Mouse (Mus musculus) spleen, postnatal 14 days (tissue): ENCODE results near the gene Nomo1.

Experiments
- DNase-seq, 2 experiments: peaks; one replicate each; pipeline ENCODE4 v3.0.0; 2021 to 2022; ENCODE audit warnings: low spot score in 2 of 2

The Nomo1 gene

DNA sequence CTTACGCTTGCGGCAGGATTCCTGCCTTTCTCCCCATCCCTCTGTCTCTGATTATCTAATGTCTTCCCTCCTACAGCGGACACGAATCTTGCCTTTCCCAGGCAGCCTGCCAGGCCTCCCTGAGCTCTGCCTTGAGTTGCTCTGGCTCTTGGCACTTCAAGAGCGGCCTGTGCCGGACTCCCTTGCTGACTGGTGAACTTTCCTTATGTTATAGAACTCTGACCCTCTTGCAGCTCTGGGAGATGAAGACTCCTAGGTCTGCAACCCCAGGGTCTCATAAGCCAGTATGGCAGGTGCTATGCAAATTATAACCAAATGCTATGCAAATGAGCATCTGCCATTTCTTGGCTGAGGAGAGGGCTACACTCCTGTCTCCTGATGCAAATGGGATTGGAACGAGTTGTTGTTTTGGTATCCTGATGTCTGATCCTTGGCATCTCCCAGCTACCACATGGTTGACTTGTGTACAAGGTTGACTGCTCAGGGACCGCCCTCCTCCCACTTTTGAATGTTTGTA is 69.6 kb downstream of the Nomo1 start:
- DNase-seq = no peak

- DNase-seq = no peak
These were observed 70.3 kb downstream of the Nomo1 start for GRCm38 (mm10) chr7:46103771-46104170.

GRCm38 (mm10) chr7:46104256-46104915 is 70.9 kb downstream of the Nomo1 start:
- no peak for DNase-seq

- DNase-seq = no peak
These were observed 72.0 kb downstream of the Nomo1 start for GRCm38 (mm10) chr7:46105484-46105883.

GRCm38 (mm10) chr7:46110079-46110478 is 76.6 kb downstream of the Nomo1 start:
- DNase-seq = no peak

DNA sequence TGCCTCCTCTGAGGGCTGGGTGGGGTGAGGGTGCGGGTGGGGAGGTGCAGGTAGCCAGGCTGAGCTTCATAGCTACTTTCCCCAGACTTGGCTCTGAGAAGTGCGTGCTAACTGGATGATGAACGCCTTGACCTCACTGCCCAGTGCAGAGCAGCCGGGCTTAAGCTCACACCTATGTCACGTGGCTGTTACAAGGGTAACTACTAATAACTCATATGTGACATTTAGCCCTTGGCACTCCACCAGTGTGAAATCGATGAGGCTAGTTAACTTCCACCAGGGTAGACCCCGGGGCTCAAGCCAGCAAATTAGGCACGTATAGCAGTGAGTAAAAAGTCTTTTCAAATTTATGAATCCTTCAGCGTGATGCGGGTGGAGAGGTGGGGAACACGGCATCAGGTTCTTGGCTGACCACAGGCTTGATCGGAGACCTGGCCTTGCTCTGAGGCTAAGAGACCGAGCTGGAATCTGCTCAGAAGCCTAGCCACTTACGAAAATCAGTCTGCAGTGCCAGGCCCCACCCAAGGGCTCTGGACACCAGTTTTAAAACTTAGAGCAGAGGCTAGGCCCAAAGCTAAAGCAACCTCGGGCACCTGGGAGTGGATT is 77.8 kb downstream of the Nomo1 start:
- DNase-seq = no peak

DNA sequence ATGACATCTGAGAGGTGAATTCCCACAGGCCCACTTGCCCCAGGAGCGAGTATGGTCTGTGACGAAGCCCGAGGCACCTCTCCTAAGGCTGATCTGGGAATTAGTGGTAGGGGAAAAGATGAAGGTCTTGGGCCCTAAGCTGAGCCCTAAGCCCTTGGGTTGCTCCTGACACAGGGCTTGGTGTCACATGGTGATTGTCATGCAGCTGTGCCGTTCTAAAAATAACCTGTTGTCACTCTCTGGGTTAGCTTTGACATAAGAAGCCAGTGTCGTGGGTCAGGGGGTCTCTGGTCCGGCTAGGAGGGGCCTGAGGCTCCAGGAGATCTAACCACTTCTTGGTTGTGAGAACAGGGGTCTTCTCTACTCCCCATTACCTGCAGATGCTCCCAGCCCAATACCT is 78.4 kb downstream of the Nomo1 start:
- DNase-seq = no peak

DNA sequence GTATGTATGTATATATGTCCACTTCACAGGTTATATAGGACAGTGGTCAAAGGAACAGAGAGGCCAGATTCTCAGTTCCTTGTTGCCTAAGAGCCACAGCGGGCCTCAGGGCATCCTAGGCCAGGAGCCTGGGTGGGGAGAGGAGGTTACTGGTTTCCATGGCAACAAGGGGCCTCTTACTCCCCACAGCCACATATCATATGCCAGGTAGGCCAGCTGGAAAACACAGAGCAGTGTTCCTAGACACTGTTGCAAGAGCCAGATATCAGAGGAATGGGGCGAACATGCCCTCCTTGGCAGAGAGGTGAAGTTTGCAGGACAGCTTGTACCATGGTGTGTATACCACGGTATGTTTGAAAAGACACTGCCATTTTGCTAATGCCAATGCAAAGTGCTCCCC is 79.9 kb downstream of the Nomo1 start:
- DNase-seq = no peak

GRCm38 (mm10) chr7:46116118-46116581 is 82.7 kb downstream of the Nomo1 start:
- no peak for DNase-seq

DNA sequence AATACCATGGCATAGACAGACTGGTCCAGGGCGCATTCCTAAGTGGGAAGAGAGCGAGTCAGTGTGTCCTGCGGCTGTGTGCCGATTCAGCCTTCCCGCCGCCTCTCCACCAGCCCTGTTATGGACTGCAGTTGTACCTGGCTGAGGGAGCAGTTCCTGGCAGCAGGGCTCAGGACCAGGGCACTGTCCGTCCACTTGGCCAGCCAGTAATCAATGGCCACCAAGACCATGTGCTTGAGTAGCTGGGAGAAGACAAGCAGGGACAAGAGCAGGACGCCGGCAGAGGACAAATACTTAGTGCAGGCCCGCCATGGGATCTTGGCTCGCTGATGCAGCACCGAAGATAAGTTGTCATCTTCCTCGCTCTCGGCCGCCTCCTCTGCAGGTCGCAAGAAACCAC is 83.5 kb downstream of the Nomo1 start:
- no peak for DNase-seq

GRCm38 (mm10) chr7:46122964-46123363 is 89.5 kb downstream of the Nomo1 start:
- DNase-seq = no peak

DNA sequence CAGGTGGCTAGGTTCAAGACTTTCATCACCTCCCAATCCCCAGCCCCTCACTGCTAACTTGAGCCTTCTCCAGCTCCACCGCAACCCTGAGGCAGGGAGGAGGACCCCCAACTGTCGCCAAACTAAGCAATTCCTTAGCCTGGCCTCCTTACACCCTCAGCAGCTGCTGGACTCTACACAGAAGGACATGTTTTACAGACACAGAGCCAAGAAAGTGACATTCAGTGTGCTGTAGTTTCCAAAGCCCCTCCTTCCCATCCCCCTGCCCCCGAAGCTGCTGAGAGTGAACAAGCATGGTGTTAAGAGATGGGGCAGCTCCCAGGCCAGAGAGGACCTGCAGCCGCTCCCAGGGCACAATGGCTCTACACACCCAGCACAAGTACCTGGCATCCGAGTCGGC is 91.0 kb downstream of the Nomo1 start:
- no peak for DNase-seq

DNA sequence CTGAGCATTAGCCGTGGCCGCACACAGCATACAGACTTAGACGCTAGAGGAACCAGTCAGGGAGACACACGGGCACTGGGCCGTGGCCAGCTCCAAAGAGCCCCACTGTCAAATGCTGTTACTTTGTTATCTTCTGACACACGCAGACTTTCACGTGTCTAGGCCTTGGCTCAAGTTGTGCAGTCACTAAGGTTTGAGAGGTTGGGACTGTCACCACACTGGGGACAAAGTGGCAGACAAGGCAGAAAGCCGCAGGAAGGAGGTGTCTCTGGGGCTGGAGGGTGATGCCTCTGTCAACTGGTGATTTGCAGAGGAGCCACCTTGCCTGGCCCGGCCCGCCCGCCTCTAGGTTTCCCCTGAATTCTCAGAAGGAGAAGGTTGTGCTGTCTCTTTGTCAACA is 91.8 kb downstream of the Nomo1 start:
- DNase-seq = no peak

DNA sequence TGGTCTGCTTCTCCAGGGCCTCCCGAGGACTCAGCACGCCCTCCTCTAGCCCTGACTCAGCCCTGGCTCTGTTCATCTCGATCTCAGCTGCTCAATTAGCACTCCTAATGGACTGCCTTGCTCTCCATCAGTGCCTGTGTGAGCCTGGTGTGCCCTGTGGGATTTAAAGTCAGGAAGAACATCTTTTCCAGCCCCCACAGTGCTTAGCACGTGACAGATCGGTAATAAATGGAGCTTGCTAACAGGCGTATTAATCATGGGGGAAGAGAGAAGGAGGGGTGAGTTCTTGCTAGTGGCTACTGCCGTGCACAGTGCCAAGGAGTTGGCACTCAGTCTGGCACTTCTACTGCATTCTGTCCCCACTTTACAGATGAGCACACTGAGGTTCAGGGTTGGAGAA is 94.7 kb downstream of the Nomo1 start:
- no peak for DNase-seq

DNA sequence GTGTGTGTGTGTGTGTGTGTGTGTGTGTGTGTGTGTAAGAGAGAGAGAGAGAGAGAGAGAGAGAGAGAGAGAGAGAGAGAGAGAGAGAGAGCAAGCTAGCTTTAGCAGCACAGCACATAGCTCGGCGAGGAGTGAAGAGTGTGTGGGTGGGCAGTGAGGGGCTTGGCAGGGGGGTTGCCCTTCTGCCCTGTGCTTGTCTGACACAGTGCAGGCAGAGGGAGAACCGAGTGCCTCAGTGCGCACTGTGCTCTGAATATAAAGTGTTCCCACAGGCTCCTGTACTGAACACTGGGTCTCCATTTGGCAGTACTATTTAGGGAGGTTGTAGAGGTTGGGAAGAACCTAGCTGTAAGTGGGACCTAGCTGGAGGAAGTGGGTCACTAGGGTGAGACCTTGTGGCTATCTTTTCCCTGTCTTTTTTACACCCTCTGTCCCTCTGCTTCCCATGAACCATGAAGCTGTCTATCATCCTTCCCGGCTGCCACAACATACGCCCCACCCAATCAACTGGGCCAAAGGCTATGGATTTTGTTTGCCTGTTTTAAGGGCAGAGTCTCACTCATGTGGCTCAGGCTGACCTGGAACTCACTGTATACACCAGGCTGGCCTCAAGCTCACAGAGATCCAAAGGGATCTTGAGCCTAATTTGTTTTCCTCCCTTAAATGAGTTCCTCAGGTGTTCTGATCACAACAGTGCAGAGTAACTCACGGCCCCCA is 96.1 kb downstream of the Nomo1 start:
- no peak for DNase-seq

DNA sequence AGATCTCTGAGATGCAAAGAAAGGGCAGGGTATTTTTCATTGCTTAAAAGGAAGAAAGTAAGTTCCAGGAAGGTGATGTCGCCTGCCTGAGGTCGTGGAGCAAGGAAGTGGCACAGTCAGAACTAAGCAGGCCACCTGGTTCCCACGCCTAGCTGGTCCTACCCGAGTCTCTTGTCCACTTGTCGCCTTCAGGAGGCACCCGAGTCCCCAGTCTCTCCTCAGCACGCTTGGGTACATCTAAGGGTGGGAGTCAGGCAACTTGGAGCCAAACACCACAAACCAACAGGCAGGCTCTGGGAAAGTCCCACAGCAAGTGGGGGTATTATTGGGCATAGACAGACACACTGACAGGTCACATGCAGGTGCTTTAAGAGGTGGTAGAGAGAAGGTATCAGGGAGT is 97.2 kb downstream of the Nomo1 start:
- no peak for DNase-seq

- no peak for DNase-seq
These were observed 97.8 kb downstream of the Nomo1 start for GRCm38 (mm10) chr7:46131266-46131665.

GRCm38 (mm10) chr7:46131806-46132205 is 98.3 kb downstream of the Nomo1 start:
- DNase-seq = no peak

- DNase-seq = no peak
These were observed 98.7 kb downstream of the Nomo1 start for GRCm38 (mm10) chr7:46132229-46132628.
